Mouse (Mus musculus) stomach, embryonic 15.5 days (tissue): ENCODE results near the gene B3gnt2. TPM values are rescaled to one million over a fixed set of nuclear protein-coding genes. Genes with fewer than 3 reads are reported as not detected.

Experiments used
- ATAC-seq: fragments of 200-750 bp; cut with Nextera tagmentation; 2 replicates; pipeline ENCODE4 v1.8.0; 2017; ENCODE audit warnings: low read depth, moderate number of reproducible peaks, moderate TSS enrichment; ENCODE audit not compliant: insufficient read depth, low FRiP score
- H3K27ac ChIP-seq: fragments of 300-500 bp; sonication (generic); 2 replicates; pipeline ENCODE4 v1.5.1; 2015; ENCODE audit warnings: mild to moderate bottlenecking, inconsistent platforms
- H3K27me3 ChIP-seq: fragments of 300-500 bp; sonication (generic); replicated peaks from 2 replicates; pipeline ENCODE4 v1.6.1; 2015; ENCODE audit warnings: inconsistent platforms
- H3K36me3 ChIP-seq: fragments of 300-500 bp; sonication (generic); 2 replicates; pipeline ENCODE4 v1.6.1; 2015; ENCODE audit warnings: inconsistent platforms
- H3K4me1 ChIP-seq: fragments of 300-500 bp; sonication (generic); 2 replicates; pipeline ENCODE4 v1.6.1; 2015; ENCODE audit warnings: inconsistent platforms
- H3K4me2 ChIP-seq: fragments of 300-500 bp; sonication (generic); 2 replicates; pipeline ENCODE4 v1.6.1; 2015; ENCODE audit warnings: mild to moderate bottlenecking, inconsistent platforms
- H3K4me3 ChIP-seq: fragments of 300-500 bp; sonication (generic); replicated peaks from 2 replicates; pipeline ENCODE4 v1.5.1; 2015; ENCODE audit warnings: inconsistent platforms
- H3K9ac ChIP-seq: fragments of 300-500 bp; sonication (generic); 2 replicates; pipeline ENCODE4 v1.6.1; 2015; ENCODE audit warnings: inconsistent platforms
- H3K9me3 ChIP-seq: fragments of 300-500 bp; sonication (generic); 2 replicates; pipeline ENCODE4 v1.6.1; 2016; ENCODE audit warnings: inconsistent platforms
- WGBS: fragments of 180-500 bp; shearing (Covaris S2); methylation state at CpG from one replicate; pipeline ENCODE4 v1.1.7; 2015; 5-methylcytosine and 5-hydroxymethylcytosine counted together
- polyA plus RNA-seq: library from polyadenylated mRNA; unstranded; fragments of >200 nt; fragmentation: Nextera tagmentation; extraction: Ambion mirVana; gene quantifications from 2 replicates; pipeline ENCODE4 v1.2.1, GENCODE M21; 2015

The B3gnt2 gene
- polyA plus RNA-seq, 1 experiment from 2014 or later, result 13.6 TPM

DNA sequence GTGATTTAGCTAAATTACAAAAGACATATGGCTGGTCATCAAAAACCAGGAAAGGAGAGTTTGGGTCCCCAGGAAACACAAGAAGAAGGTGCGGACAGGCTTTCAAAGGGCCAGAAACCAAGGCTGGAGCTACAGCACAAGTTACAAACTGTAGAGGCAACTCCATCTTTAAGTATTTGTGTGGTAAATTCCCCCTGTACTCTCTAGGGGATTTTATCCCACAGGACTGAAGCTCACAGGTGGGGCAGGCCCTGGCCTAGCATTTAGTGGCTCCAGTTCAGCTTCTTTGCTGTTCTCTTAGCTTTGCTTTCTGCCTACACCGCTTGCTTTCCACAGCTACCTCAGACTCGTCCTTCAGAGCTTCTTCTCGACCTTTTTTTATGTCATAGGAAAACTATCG, 6.9 kb upstream of the B3gnt2 start:
- no peak for ATAC-seq
- Histone ChIP-seq H3K27me3 (no peaks in the 10 kb centered on the region), H3K36me3 (no peaks in the 10 kb centered on the region), H3K9ac (no peak overlapping the region), H3K4me2 (no peak overlapping the region), H3K9me3 (no peaks in the 10 kb centered on the region), H3K4me1 (no peaks in the 10 kb centered on the region), H3K27ac (no peak overlapping the region), H3K4me3 (no peak overlapping the region)
- 87% methylated on average over 5 of the region's 5 CpGs for WGBS

DNA sequence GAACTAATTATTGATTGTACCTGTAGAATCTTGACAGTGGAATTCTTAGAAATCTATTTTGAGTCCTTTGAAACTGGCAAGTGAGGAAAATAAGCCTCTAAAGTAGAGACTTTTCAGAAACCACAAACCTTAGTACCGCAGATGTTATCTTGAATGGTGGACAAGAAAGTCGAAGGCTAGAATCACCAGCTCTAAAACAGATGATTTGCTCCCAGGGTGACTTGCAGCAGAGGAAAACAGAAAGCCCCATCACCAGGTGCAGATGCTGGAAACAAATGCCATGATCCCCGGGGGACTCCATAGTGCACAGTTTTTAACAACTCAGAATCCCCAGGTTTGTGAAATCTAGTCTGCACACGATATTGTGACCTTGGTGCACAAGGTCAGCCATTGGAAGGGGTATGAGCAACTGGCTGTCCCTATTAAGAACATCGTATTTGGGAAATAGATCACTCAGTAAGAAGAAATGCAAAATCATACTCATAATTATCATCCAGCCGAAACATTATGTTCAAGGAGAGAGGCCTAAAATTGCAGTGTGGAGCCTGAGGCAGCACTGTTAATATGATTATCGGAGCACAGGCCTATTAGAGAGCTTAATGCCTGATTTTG, 5.0 kb upstream of the B3gnt2 start:
- Histone ChIP-seq H3K27me3 (no peaks in the 10 kb centered on the region), H3K27ac (no peak overlapping the region), H3K36me3 (no peaks in the 10 kb centered on the region), H3K4me2 (no peak overlapping the region), H3K4me3 (no peak overlapping the region), H3K9ac (no peak overlapping the region), H3K4me1 (peaks cover 2% of the 10 kb centered on the region; the same call in 1 of the 2 replicates), H3K9me3 (no peaks in the 10 kb centered on the region)
- 83% methylated on average over 7 of the region's 7 CpGs for WGBS
- ATAC-seq, result no peak

DNA sequence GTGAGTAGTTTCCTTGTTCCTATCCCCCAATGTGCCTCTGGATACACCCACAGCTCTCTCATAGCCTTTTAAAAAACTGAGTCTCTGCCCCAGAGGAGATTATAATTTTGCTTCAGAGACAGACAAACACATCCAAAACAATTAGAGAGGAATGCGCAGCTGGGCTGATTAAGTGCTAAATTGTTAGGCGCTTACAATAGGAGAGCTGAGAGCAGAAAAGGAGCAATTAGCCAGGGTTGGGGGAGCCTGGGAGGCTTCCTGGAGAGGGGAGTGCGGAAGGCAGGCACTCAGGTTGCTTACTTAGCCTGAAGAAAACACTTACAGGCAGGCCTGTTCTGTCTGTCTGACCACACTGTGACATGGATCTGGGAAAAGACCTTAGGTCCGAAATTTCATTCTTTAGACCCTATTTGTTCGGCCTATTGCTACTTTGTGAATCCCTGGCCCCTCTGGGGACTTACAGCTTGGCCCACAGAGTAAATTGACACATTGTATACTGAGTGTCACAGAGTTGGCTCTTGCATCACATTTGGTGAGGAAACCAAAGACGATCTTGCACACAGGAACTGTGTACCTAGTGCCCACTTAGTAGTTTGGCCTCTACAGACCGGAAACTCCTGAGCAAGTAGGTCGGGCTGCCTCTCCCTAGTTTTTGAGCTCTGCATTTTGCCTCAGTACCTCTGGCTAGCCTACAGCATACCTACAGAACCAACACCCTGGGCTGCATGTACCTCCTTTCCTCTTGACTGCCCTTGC, 3.7 kb upstream of the B3gnt2 start:
- H3K9me3 ChIP-seq, result no peaks in the 10 kb centered on the region
- H3K4me2 ChIP-seq, result no peak overlapping the region
- peaks cover 7% of the 10 kb centered on the region; the same call in 1 of the 2 replicates for H3K4me1 ChIP-seq
- no peak overlapping the region for H3K4me3 ChIP-seq
- no peaks in the 10 kb centered on the region for H3K36me3 ChIP-seq
- ATAC-seq, result no peak
- 69% methylated on average over 8 of the region's 8 CpGs for WGBS
- no peak overlapping the region for H3K9ac ChIP-seq
- H3K27me3 ChIP-seq, result no peaks in the 10 kb centered on the region
- no peak overlapping the region for H3K27ac ChIP-seq

DNA sequence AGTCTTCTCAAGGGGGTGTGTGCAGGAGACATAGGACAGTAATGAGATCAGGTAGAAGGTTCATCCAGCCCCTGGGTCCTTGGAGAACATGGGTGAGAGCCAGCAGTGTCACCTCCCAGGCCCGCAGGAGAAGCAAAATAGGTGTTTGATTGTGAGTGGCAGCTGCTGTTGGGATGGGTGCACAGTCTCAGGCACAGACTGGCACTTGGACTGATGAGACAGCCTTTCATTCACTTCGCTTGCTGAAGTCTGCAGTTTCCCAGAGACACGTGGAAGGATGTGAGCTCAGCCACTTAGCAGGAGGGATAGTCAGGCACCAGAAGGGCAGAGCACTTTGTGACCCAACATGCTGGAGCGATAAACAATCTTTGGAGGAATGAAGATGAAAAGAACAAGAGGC, 2.8 kb upstream of the B3gnt2 start:
- Histone ChIP-seq H3K36me3 (no peaks in the 10 kb centered on the region), H3K27me3 (no peaks in the 10 kb centered on the region), H3K4me1 (peaks cover 11% of the 10 kb centered on the region), H3K27ac (no peak overlapping the region), H3K4me3 (no peak overlapping the region), H3K9ac (no peak overlapping the region), H3K9me3 (no peaks in the 10 kb centered on the region), H3K4me2 (no peak overlapping the region)
- ATAC-seq, result no peak
- 66% methylated on average over 4 of the region's 4 CpGs for WGBS

DNA sequence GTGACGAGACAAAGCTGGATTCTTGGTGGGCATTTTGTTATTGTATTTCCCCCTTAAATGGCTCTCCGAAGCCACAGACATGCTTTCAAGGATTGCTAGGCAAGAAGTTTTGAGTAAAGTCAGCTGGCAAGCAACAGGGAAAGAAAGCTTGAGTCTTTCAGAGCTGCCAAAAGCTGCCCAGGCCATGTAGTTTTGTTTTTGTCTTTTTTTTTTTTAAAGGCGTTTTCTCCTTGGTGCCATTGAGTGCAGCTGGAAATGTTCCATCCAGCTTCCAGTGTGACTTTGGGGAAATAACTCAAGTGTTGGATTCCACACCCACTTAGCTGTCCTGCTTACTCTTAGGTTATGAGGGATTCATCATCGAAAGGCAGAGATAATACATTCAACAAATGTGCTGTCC, 554 bp upstream of the B3gnt2 start:
- no peak for ATAC-seq
- Histone ChIP-seq H3K27ac (no peak overlapping the region), H3K4me1 (peaks cover 14% of the 10 kb centered on the region), H3K27me3 (no peaks in the 10 kb centered on the region), H3K36me3 (no peaks in the 10 kb centered on the region), H3K4me3 (no peak overlapping the region), H3K4me2 (0 out of 2 replicates have a peak overlapping the region, but pooled peaks have one; percentile 8), H3K9ac (no peak overlapping the region), H3K9me3 (no peaks in the 10 kb centered on the region)
- 52% methylated on average over 4 of the region's 4 CpGs for WGBS

DNA sequence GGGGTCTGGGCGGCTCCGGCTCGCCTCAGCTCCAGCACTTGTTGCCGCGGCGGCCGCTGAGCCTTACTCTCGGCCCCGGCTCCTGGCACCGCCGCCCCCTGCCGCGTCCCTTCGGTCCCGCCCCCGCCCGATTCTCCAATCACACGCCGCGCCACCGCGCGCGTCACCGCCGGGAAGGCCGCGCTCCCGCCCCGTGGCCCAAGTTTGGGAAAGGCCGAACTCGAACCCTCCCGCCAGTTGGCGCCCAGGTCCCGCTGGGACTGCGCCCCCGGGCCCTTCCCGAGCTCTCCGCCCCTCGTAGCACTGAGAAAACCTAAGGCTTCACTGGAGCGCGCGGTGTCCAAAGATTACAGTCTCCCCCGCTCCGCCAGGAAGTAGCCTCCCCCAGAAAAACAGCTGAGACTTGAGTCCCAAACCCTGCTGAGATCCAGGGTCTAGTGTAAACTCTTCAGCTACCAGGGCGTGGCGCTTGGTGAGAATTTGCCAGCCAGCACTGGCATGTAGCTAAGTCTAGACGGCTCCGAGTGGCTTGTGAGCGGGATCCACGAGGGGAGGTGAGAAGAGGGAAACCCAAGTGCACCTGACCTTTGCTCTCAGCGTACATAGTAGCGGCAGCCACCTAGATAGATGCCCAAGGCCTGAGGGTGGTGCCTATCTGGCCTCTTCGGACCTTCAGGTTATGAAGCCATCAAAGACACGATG, 977 bp downstream of the B3gnt2 start:
- Histone ChIP-seq H3K27ac (peak overlapping the region; percentile 91), H3K9me3 (no peaks in the 10 kb centered on the region), H3K4me1 (peaks cover 14% of the 10 kb centered on the region), H3K36me3 (no peaks in the 10 kb centered on the region), H3K27me3 (no peaks in the 10 kb centered on the region), H3K4me2 (peak overlapping the region; percentile 97), H3K4me3 (peak overlapping the region; percentile 86), H3K9ac (peak overlapping the region; percentile 70)
- peak; percentile 94 for ATAC-seq
- WGBS, result under 1% methylated on average over 45 of the region's 55 CpGs

DNA sequence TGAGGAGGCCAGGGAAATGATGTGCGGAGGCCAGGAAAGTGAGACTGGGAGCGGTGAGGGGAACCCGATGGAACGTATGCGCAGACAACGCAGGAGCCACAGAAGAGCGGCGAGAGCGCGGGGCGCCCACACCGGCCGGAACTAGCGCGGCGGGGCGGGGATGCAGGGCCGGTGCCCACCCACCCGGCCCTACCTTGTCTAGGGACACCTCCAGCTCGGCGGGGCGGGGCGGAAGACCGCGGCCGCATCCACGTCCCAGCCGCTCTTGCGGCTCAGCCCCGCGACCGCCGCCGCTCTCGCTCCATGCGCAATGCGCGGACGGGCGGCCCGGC, 1.5 kb downstream of the B3gnt2 start:
- peak; percentile 76 for ATAC-seq
- Histone ChIP-seq H3K9ac (peak overlapping the region; percentile 70), H3K27me3 (no peaks in the 10 kb centered on the region), H3K36me3 (no peaks in the 10 kb centered on the region), H3K9me3 (no peaks in the 10 kb centered on the region), H3K27ac (peak overlapping the region; percentile 91), H3K4me2 (peak overlapping the region; percentile 97), H3K4me1 (peaks cover 14% of the 10 kb centered on the region), H3K4me3 (peak overlapping the region; percentile 86)
- 0% methylated on average over 15 of the region's 41 CpGs for WGBS

DNA sequence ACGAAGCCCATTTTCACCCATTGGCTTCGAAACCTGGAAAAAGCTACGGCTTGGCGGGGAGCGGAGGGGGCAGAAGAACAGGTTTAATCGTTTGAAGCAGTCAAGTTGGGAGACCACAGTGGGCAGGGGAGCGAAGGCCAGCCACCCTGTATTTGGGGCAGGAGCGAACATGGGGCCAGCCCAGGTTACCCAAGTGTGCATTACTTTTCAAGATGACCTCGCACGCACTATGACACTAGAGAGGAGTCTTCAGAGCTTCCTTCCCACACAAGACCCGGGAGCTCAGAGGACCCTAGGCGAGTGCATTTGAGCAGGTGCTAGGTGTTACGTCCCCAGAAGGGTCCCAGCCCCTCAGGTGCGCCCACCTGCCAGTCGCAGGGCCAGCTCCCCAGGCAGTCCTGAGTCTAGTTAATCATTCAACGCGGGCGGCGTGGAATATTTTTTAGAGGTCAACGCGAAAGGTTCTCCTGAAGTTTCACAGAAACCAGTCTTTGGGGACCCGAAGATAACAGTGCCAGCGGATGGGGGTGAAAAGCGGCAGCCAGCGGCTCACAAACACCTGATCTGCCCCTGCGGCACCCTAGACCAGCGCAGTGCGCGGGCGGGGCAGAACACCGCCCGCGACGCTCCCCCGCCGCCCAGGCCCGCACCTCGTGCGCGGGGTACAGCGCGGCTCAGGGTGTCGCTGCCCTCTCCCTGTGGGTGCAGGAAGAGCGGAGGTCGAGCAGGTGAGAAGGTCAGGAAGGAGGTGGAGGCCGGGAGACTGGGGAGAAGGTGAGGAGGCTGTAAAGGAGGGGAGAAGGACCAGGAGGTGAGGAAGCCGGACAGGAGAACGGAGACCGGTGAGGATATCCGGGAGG, 2.1 kb downstream of the B3gnt2 start:
- H3K9ac ChIP-seq, result peak overlapping the region; percentile 70
- ATAC-seq, result peak; percentile 19

DNA sequence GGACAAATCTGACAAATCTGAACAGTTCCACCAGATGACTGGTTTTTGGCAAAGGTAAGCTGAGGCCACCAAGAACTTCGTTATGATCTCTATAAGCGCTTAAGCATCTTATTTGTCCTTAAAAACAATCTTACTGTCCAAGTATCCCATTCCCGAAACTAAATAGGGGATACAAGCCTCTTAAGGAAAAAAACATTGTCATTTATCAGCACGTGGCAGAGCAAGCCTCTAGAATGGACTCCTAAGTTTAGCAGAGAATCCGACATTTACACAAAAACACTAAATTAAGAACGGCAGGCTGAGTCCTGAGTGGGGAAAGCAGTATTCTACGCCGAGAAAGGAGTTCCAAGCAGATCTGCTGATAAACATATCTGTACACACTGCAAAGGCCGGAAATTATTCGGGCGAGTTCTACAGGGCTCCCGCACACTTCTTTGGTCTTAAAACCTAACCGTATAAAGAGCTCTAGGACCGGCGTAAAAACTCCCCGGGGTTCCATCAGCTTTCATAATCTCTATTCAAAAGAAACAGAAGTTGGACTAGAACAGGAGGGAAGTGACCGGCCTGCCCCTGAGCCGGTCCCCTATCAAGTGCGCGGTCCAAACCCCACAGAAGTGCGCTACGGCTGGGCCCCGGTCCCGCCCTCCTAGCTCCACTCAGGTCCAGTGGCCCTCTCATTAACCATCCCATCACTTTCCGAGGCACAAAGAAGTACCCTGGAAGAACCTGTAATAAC, 2.9 kb downstream of the B3gnt2 start:
- H3K36me3 ChIP-seq, result no peaks in the 10 kb centered on the region
- H3K4me3 ChIP-seq, result peak overlapping the region; percentile 86
- H3K27me3 ChIP-seq, result no peaks in the 10 kb centered on the region
- no peak for ATAC-seq
- peaks cover 18% of the 10 kb centered on the region for H3K4me1 ChIP-seq
- 0 out of 2 replicates have a peak overlapping the region, but pooled peaks have one; percentile 70 for H3K9ac ChIP-seq
- peak overlapping the region; percentile 91; the same call in 1 of the 2 replicates for H3K27ac ChIP-seq
- H3K4me2 ChIP-seq, result peak overlapping the region; percentile 97
- no peaks in the 10 kb centered on the region for H3K9me3 ChIP-seq
- 32% methylated on average over 25 of the region's 25 CpGs for WGBS

More for the DNA sequence above, 2.1 kb downstream of the B3gnt2 start:
- Histone ChIP-seq H3K4me2 (peak overlapping the region; percentile 97), H3K27ac (peak overlapping the region; percentile 91), H3K27me3 (no peaks in the 10 kb centered on the region), H3K4me1 (peaks cover 14% of the 10 kb centered on the region), H3K4me3 (peak overlapping the region; percentile 86), H3K9me3 (no peaks in the 10 kb centered on the region), H3K36me3 (no peaks in the 10 kb centered on the region)
- WGBS, result 4% methylated on average over 50 of the region's 50 CpGs

DNA sequence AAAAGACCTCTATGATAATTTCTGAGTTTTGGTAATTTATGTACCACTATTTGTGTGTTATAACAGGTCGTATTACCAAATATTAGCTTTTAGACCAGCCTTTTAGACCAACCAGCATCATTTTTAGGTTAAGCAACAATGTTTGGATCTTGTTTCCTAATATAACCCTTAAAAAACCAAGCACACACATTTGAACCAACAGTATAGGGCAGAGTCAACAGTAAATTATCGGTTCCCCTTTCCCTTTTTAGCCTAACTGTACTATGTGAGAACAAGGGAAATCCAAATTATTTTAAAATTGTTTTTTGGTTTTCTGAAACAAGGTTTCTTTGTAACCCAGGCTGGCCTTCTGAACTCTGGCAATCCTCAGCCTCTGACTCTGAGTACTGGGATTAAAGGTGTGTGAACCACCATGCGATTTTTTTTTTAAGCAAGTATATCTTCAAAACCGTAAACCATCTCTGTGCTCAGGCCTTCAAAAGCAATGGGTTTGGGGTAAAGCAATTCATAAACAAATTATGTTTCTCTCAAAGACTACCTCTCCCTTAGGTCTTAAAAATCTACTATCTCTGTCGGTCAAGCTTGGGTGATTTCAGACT, 3.6 kb downstream of the B3gnt2 start:
- no peak overlapping the region for H3K27ac ChIP-seq
- no peaks in the 10 kb centered on the region for H3K27me3 ChIP-seq
- H3K4me2 ChIP-seq, result peak overlapping the region; percentile 97; the same call in 1 of the 2 replicates
- peak overlapping the region; percentile 86 for H3K4me3 ChIP-seq
- WGBS, result 74% methylated on average over 5 of the region's 5 CpGs
- H3K9ac ChIP-seq, result no peak overlapping the region
- no peaks in the 10 kb centered on the region for H3K9me3 ChIP-seq
- peaks cover 20% of the 10 kb centered on the region for H3K4me1 ChIP-seq
- H3K36me3 ChIP-seq, result no peaks in the 10 kb centered on the region
- no peak for ATAC-seq
